Mouse (Mus musculus) urinary bladder, adult 18-20 months (tissue): ENCODE results near the gene Ifi27.
"Not testable (repeated sequence)": the region's sequence is repeated elsewhere in the genome, so short reads cannot be mapped to it uniquely, and the experiment has no call there.

Source experiments
- DNase-seq, 2 experiments: peaks; one replicate each; pipeline ENCODE4 v3.0.0; 2022; ENCODE audit warnings: low spot score in 2 of 2, mixed read lengths in 2 of 2

Gene Ifi27

GRCm38 (mm10) chr12:103433986-103434731 is at the start of gene Ifi27:
Ifi27 (plus strand) TSS chr12:103434211.
- peak in 1 of 2 experiments; percentile 77 for DNase-seq

- peak; percentile 96 to 97 for DNase-seq
Observed at GRCm38 (mm10) chr12:103388505-103389347, 45.3 kb upstream of the Ifi27 start, which contains the start of gene Otub2. Otub2 (plus strand) TSS chr12:103388682.

GRCm38 (mm10) chr12:103389348-103389727 is 44.7 kb upstream of the Ifi27 start:
- no peak for DNase-seq

- DNase-seq: no peak
Observed at GRCm38 (mm10) chr12:103389982-103390381, 44.0 kb upstream of the Ifi27 start.

GRCm38 (mm10) chr12:103391098-103391497 is 42.9 kb upstream of the Ifi27 start:
- DNase-seq: no peak

- no peak for DNase-seq
Observed at GRCm38 (mm10) chr12:103393528-103393927, 40.5 kb upstream of the Ifi27 start.

- peak in 1 of 2 experiments; percentile 72 for DNase-seq
Observed at GRCm38 (mm10) chr12:103395486-103396275, 38.3 kb upstream of the Ifi27 start.

- DNase-seq: no peak
Observed at GRCm38 (mm10) chr12:103396751-103397150, 37.3 kb upstream of the Ifi27 start.

- DNase-seq: no peak
Observed at GRCm38 (mm10) chr12:103404131-103404530, 29.9 kb upstream of the Ifi27 start.

GRCm38 (mm10) chr12:103407720-103408119 is 26.3 kb upstream of the Ifi27 start, which contains the start of gene 9330161L09Rik:
9330161L09Rik (minus strand) TSS chr12:103407820.
- no peak for DNase-seq

- no peak for DNase-seq
Observed at GRCm38 (mm10) chr12:103408144-103408543, 25.9 kb upstream of the Ifi27 start.

- DNase-seq: no peak
Observed at GRCm38 (mm10) chr12:103425016-103425728, 8.8 kb upstream of the Ifi27 start.

- DNase-seq: peak; percentile 89 to 97
Observed at GRCm38 (mm10) chr12:103425729-103426470, 8.1 kb upstream of the Ifi27 start, which contains the start of gene Ddx24. Ddx24 (minus strand) TSS chr12:103425830.

GRCm38 (mm10) chr12:103426710-103427109 is 7.3 kb upstream of the Ifi27 start:
- DNase-seq: no peak

GRCm38 (mm10) chr12:103433430-103433829 is 581 bp upstream of the Ifi27 start:
- DNase-seq: no peak

- no peak for DNase-seq
Observed at GRCm38 (mm10) chr12:103434861-103435260, 850 bp downstream of the Ifi27 start.

- no peak for DNase-seq
Observed at GRCm38 (mm10) chr12:103437601-103438000, 3.6 kb downstream of the Ifi27 start.

- no peak for DNase-seq
Observed at GRCm38 (mm10) chr12:103443524-103443923, 9.5 kb downstream of the Ifi27 start, which contains the start of gene Ifi27l2a. Ifi27l2a (minus strand) TSS chr12:103443680.

- DNase-seq: not testable (repeated sequence)
Observed at GRCm38 (mm10) chr12:103444261-103444660, 10.2 kb downstream of the Ifi27 start.

- DNase-seq: no peak
Observed at GRCm38 (mm10) chr12:103445060-103445459, 11.0 kb downstream of the Ifi27 start.
